Mouse (Mus musculus): ENCODE measurements around the gene Clec2d.

The Clec2d gene

GRCm38 (mm10) chr6:129228935-129229773, 48.7 kb downstream of the Clec2d start:
- no peak for DNase-seq

DNA sequence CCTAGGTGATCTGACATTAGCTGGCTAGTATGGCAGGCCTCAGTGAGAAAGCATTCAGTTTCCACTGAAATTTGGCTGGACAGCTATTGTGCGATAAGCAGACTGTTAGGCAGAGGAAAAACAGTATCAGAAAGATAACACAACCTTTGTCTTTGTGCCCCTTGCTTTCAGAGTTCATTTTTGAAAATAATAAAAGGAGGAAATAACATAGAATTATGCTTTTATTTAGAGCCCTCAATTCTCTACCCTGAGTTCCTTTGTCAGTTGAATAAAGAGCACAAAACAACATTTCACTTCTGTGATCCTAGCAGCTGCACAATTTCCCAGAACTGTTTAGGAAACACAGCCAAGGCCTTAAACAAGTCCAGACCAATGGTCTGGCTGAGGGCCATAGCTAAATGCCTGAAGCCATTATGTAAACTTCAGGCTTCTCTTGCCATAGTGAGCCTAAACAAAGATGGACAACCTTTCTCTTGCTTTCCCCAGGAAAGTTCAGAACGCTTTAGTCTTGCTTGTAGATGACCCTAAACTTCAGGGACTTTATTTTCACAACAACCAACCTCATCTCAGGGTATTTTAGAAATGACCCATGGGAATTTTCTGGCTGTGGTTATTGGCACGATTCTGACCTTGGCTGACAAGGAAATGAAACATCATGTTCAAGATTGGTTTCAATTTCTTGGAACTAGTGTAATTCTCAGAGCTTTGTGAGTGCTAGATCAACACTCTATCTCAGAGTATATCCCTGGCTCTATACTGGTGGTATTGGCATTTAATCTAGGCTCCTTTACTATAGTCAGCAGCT, 49.6 kb downstream of the Clec2d start:
- DNase-seq: no peak

DNA sequence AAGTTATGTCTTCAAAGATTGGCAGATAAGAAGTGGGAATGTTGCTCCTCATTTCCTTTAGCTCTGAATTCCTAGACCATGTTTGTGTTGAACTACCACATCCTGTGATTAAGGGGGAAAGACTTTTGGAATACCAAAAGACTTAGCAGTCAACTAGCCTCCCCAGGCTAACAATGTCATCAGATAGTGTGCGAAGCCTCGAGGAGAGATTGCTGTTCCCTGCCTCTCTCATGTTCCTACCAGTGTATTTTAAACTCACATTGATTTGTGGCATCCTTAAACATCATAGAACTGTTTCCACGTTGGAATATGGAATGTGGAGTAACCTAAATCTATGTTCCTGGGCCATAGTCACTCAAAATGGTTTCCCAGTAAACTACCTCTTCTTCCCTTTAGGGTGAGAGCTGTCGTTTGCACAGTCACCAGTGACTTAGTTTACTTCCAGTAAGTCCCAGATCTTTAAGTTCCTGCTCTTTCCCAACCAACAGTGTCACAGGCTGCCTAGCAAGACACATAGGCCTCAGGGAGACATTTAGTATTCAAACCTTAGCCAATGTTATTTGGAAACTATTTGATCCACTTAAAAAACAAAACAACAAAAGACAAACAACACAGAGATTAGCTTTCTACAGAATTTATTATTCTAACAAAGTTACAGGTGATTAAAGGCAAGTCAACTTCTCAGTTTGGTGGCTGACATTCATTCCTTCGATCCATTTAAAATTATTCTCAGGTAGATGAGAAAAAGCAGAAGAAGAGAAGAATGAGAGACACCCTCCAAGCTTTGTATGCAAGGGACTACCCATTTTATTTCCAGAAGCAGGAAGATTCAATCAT, 51.8 kb downstream of the Clec2d start:
- DNase-seq: no peak

DNA sequence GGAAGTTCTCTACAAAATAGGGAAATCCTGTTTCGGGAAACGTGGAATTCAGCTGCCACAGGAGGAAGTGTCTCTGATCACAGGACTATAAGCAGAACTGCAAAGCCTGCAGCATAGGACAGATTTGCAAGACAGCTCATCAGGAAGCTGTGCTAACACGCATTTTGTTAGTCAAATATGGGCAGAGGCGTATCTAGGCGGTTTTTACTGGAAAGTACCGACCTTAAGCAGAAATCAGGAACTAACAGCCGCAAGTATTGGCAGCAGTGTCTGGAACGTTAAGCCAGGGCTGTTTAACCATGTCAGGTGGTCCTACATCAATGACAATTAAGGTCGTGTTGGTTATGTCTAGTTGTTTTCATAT, 52.4 kb downstream of the Clec2d start:
- peak; percentile 55 to 62 for DNase-seq

DNA sequence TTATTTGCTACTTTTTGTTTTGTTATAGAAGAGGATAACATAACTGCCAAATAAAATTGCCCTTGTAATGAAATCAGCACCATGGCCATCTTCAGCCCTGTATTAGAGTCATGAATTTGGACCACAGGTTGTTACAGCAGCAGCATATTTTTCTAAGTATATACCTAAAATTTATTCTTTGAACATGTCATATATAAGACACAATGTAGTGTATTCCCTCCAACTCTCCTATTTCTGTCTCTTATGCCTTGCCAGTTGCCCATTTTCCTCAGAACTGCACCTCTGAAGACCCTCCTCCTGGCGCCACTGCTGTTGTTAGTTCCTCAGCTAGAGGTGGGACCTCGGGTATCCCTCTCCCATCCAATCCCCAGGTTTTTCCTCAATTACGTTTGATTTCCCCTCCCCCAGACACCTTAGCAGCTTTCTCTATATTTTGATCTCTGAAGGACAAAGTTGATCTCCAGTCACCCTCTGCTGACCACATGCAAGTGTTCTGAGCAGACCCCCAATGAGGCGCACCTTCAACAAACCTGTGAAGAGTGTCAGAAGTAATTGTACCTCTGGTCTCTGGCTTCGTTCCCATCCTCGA, 53.0 kb downstream of the Clec2d start:
- no peak for DNase-seq

GRCm38 (mm10) chr6:129233955-129234369, 53.5 kb downstream of the Clec2d start:
- DNase-seq: no peak

DNA sequence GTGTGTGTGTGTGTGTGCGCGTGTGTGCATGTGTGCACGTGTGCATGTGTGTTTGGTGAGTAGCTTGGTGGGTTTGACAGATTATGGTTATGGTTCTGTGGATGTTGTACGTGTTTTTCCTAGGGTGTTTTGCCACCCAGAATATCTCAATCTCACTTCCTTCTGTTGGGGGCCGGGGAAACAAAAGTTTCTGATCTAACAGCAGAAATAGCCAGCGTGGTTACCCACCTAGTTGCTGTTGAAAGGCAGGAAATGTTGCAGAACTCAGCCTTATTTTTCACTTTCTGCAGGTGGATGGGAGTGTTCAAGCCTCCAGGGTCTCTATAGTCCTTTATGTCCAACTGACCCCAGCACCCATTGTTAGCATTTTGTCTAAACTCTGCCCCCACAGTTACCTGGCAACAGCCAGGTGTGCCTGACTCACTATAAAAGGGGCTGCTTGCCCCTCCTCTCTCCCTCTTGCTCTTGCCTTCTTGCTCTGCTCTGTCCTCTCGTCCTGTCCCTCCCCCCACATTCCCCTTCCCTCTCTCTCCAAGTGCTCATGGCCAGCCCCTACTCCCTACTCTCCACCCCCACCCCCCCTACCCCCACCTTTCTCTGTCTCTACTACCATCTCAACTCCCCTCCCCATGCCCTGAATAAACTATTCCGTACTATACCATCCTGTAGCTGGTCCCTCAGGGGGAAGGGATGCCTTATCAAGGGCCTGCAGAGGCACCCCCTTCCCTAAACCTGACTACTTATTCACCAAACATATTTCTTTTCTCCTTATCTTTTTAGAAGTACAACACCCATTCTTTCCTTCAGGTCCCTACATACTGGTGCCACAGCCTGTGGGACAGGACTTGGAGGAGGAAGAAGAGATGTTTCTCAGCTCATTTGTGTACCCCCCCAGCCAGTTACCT, 54.3 kb downstream of the Clec2d start:
- DNase-seq: peak; percentile 53 to 57

- no peak for DNase-seq
These were observed 55.5 kb downstream of the Clec2d start for GRCm38 (mm10) chr6:129235855-129236461.
